Mouse (Mus musculus) megakaryocyte, embryonic 14.5 days (primary cell): ENCODE measurements at regions not wholly inside any gene's neighbourhood (a gene's known extent, or its start where the extent isn't known, plus 50 kb on each side); places are given as distances from the start of the nearest gene placed in this dataset.

Experiments
- FLI1 ChIP-seq: IDR thresholded peaks from 2 replicates; pipeline ENCODE4 v1.6.1; 2012; ENCODE audit warnings: low read length, inconsistent platforms, mixed read lengths
- GATA1 ChIP-seq: IDR thresholded peaks from 3 replicates; pipeline ENCODE4 v1.6.1; 2012; ENCODE audit warnings: mixed read lengths, low read length, inconsistent platforms, borderline replicate concordance

DNA sequence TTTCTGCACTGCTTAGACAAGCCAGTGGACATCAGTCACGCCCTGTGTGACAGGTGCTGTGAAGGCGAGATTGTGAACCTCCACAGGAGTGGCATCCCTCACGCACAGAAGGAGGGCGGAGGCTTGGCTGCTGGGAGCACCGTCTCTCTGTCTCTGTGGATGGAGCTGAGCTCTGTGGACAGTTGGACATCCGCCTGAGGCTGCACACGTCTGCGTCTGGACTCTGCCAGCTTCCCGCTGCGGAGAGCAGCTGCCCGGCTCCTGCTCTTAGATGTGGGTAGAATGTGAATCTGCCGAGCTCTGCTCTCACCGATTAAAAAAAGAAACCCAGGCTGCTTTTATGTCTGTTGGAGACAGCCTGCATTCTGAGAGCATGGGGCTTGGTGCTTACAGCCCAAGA lies 387.1 kb upstream of the Myt1l start:
- TF ChIP-seq GATA1 (no peak), FLI1 (no peak)
